Mouse (Mus musculus) embryonic fibroblast, embryonic 13.5 days (primary cell): ENCODE measurements around the gene Tmem33.

Experiments
- CTCF ChIP-seq: IDR thresholded peaks from 2 replicates; pipeline ENCODE4 v1.5.1; 2011; ENCODE audit warnings: mild to moderate bottlenecking, control low read depth, low read length, moderate library complexity, borderline replicate concordance; ENCODE audit not compliant: insufficient read depth
- POLR2A ChIP-seq: IDR thresholded peaks from 2 replicates; pipeline ENCODE4 v1.6.1; 2011; ENCODE audit warnings: low read depth, mild to moderate bottlenecking, control low read depth, low read length, moderate library complexity

GRCm38 (mm10) chr5:67255664-67256063, 4.7 kb upstream of the Tmem33 start:
- no peak for TF ChIP-seq CTCF
- no peak for TF ChIP-seq POLR2A
